Mouse (Mus musculus): ENCODE results near the gene Fkbp15. TPM values are rescaled to one million over a fixed set of nuclear protein-coding genes. Genes with fewer than 3 reads are reported as not detected.

The Fkbp15 gene
- polyA plus RNA-seq, 1 experiment = 21.6 TPM

DNA sequence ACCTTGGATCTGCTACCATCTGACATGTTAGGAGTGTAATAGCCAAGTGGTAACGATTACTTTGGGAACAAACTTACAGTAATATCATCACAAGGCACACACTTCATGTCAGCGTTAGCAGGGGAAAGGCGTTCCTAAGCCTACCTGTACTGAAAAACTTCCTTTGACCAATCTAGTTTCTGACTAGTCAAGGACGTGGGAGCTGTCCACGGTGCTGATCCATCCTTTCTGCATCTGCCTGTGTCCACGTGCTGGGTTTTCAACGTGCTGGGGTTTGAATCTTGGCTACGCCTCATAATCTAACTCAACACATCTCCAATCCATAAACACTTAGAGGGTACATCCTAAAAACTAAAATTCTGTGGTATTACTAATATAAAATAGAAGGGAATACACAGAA lies 103.4 kb downstream of the Fkbp15 start:
- WGBS = 21% methylated on average over 8 of the region's 8 CpGs
- H3K27me3 ChIP-seq (ENCODE audit: control insufficient read depth, insufficient read depth, low read length) = no peaks in the 10 kb centered on the region

DNA sequence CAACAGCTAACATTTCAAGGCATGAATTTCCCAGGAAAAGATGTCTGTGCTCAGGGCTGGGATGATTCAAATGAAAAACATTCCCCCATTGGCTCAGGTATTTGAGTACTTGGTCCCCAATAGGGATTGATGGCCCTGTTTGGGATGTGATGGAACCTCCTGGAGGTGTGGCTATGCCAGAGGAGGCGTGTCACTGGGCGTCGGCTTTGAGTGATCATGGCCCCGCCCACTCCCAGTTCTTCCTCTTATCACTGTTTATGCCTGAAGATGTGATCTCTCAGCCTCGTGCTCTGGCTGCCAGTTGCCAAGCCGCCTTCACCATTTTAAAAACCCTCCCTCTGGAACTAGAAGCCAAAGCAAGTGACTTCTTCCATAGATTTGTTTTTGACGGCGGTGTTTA lies 105.8 kb downstream of the Fkbp15 start:
- Histone ChIP-seq H3K4me1 (ENCODE audit: control insufficient read depth, insufficient read depth, insufficient read length, low read length) (no peaks in the 10 kb centered on the region), H3K4me3 (ENCODE audit: low read depth, low read length) (no peak overlapping the region), H3K27ac (ENCODE audit: insufficient read depth, low read depth, low read length) (no peak overlapping the region), H3K36me3 (ENCODE audit: control insufficient read depth, insufficient read depth, low read length) (no peaks in the 10 kb centered on the region), H3K27me3 (ENCODE audit: control insufficient read depth, insufficient read depth, low read length) (no peaks in the 10 kb centered on the region)
- 55% methylated on average over 8 of the region's 8 CpGs for WGBS
- TF ChIP-seq POLR2A (IDR thresholded peaks at IDR 0.05; ENCODE audit: low read depth, low read length) (no peak), CTCF (IDR thresholded peaks at IDR 0.05; ENCODE audit: extremely low read depth, insufficient read length, insufficient replicate concordance, low read depth, low read length) (no peak)

More for the DNA sequence above, 103.4 kb downstream of the Fkbp15 start:
- TF ChIP-seq CTCF (IDR thresholded peaks at IDR 0.05; ENCODE audit: extremely low read depth, insufficient read length, insufficient replicate concordance, low read depth, low read length) (no peak), POLR2A (IDR thresholded peaks at IDR 0.05; ENCODE audit: low read depth, low read length) (no peak)
- Histone ChIP-seq H3K4me3 (ENCODE audit: low read depth, low read length) (no peak overlapping the region), H3K4me1 (ENCODE audit: control insufficient read depth, insufficient read depth, insufficient read length, low read length) (no peaks in the 10 kb centered on the region), H3K27ac (ENCODE audit: insufficient read depth, low read depth, low read length) (no peak overlapping the region), H3K36me3 (ENCODE audit: control insufficient read depth, insufficient read depth, low read length) (no peaks in the 10 kb centered on the region)

DNA sequence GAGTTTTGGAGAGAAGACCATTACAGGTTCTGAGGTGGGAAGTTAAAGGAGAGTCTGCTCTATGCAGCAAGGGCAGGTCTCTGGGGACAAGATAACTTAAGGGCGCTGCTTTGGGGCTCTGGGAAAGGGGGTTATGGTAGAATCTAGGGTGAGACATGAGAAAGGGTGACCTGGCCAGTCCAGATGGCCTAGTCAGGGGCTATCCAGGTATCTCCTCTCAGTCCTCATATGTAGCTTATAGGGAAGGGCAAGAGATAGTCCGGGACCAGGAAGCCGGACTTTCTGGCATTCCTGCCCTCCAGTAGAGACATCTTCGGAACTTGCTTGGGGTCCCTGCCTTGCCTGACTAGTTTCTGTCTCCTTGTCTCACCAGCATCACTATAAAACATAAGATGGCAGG lies 108.6 kb downstream of the Fkbp15 start:
- Histone ChIP-seq H3K4me1 (ENCODE audit: control insufficient read depth, insufficient read depth, insufficient read length, low read length) (no peaks in the 10 kb centered on the region), H3K4me3 (ENCODE audit: low read depth, low read length) (no peak overlapping the region), H3K27me3 (ENCODE audit: control insufficient read depth, insufficient read depth, low read length) (no peaks in the 10 kb centered on the region), H3K27ac (ENCODE audit: insufficient read depth, low read depth, low read length) (no peak overlapping the region), H3K36me3 (ENCODE audit: control insufficient read depth, insufficient read depth, low read length) (no peaks in the 10 kb centered on the region)
- WGBS = 89% methylated on average over 4 of the region's 4 CpGs
- no peak for TF ChIP-seq CTCF (IDR thresholded peaks at IDR 0.05; ENCODE audit: extremely low read depth, insufficient read length, insufficient replicate concordance, low read depth, low read length)
- TF ChIP-seq POLR2A (IDR thresholded peaks at IDR 0.05; ENCODE audit: low read depth, low read length) = no peak

DNA sequence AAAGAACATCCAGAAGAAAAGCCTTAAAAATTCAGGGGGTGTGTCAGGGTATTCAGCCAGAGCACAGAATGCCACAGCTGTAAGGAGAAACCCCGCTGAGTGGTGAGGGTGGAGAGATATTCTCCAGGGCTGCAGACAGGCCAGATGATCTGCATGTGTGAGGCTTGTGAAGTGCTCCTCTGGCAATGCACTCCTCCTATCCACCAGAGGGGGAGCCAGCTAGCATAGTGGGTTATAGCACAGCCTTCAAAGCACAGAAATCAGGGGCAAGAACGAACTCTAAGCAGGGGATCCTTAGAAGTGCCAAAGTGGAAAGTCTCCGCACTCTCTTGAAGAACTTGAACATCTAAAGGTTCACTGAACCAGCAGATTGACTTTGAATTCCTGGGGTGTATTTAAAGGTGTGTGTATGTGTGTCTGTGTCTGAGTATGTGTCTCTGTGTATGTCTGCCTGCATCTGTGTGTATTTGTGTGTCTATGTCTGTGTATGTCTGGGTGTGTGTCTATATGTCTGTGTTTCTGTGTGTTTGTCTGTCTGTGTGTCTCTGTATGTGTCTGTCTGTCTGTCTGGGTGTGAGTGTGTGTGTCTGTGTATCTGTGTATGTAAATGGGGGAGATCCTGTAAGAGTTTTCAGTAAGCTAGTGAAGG lies 109.3 kb downstream of the Fkbp15 start:
- no peak overlapping the region for H3K27ac ChIP-seq (ENCODE audit: insufficient read depth, low read depth, low read length)
- 48% methylated on average over 3 of the region's 3 CpGs for WGBS
- TF ChIP-seq POLR2A (IDR thresholded peaks at IDR 0.05; ENCODE audit: low read depth, low read length) (no peak), CTCF (IDR thresholded peaks at IDR 0.05; ENCODE audit: extremely low read depth, insufficient read length, insufficient replicate concordance, low read depth, low read length) (peak; percentile 28; the same call in 1 of the 2 replicates)
- H3K4me3 ChIP-seq (ENCODE audit: low read depth, low read length) = no peak overlapping the region
- no peaks in the 10 kb centered on the region for H3K36me3 ChIP-seq (ENCODE audit: control insufficient read depth, insufficient read depth, low read length)
- no peaks in the 10 kb centered on the region for H3K27me3 ChIP-seq (ENCODE audit: control insufficient read depth, insufficient read depth, low read length)
- H3K4me1 ChIP-seq (ENCODE audit: control insufficient read depth, insufficient read depth, insufficient read length, low read length) = no peaks in the 10 kb centered on the region

Other genes starting within 250 kb of the Fkbp15 start
- not detected in 2 replicates for gene Mup21, start 209.7 kb downstream of the Fkbp15 start, polyA plus RNA-seq (2012; rRNA removed)
- gene Zfp37, start 129.5 kb downstream of the Fkbp15 start, polyA plus RNA-seq (2012; rRNA removed) = 0.03 and 0.19 TPM in 2 replicates
- gene Slc31a2, start 98.0 kb downstream of the Fkbp15 start, polyA plus RNA-seq (2012; rRNA removed) = 8.8 and 10.4 TPM in 2 replicates
- 18.2 and 40.3 TPM in 2 replicates for gene Slc31a1, start 179 bp upstream of the Fkbp15 start, polyA plus RNA-seq (2012; rRNA removed)
- gene Cdc26, start 48.1 kb upstream of the Fkbp15 start, polyA plus RNA-seq (2012; rRNA removed) = 3.5 and 6.6 TPM in 2 replicates
- 2.1 and 3.5 TPM in 2 replicates for gene Prpf4, start 48.2 kb upstream of the Fkbp15 start, polyA plus RNA-seq (2012; rRNA removed)
- 2.3 and 6.1 TPM in 2 replicates for gene Rnf183, start 74.7 kb upstream of the Fkbp15 start, polyA plus RNA-seq (2012; rRNA removed)
- gene Wdr31, start 110.3 kb upstream of the Fkbp15 start, polyA plus RNA-seq (2012; rRNA removed) = 0.43 and 0.62 TPM in 2 replicates
- gene Bspry, start 119.5 kb upstream of the Fkbp15 start, polyA plus RNA-seq (2012; rRNA removed) = 38.3 and 104 TPM in 2 replicates
- gene Hdhd3, start 142.9 kb upstream of the Fkbp15 start, polyA plus RNA-seq (2012; rRNA removed) = 63.6 and 68.4 TPM in 2 replicates
- 110 and 142 TPM in 2 replicates for gene Alad, start 159.4 kb upstream of the Fkbp15 start, polyA plus RNA-seq (2012; rRNA removed)
- gene Pole3, start 164.5 kb upstream of the Fkbp15 start, polyA plus RNA-seq (2012; rRNA removed) = 5.6 and 8.9 TPM in 2 replicates
- gene 4933430I17Rik, start 164.8 kb upstream of the Fkbp15 start, polyA plus RNA-seq (2012; rRNA removed) = 0.14 TPM in 1 of 2 replicates, not detected in the other
- 30.3 and 45.8 TPM in 2 replicates for gene Rgs3, start 199.3 kb upstream of the Fkbp15 start, polyA plus RNA-seq (2012; rRNA removed)

Measured in small intestine, adult 2 months (tissue).